Mouse (Mus musculus) limb, embryonic 15.5 days (tissue): Measurements from ENCODE around the gene Creld2. TPM values are rescaled to one million over a fixed set of nuclear protein-coding genes. Genes with fewer than 3 reads are reported as not detected.
A peak's percentile ranks its signal among the peaks of the same experiment; 100 is the strongest.

Experiments used
- ATAC-seq: fragments of 200-750 bp; cut with Nextera tagmentation; 2 replicates; pipeline ENCODE4 v1.8.0; 2017; ENCODE audit warnings: low read depth, moderate TSS enrichment; ENCODE audit not compliant: insufficient number of reproducible peaks, low FRiP score, low TSS enrichment
- H3K27ac ChIP-seq: fragments of 300-500 bp; sonication (generic); 2 replicates; pipeline ENCODE4 v1.5.1; 2015; ENCODE audit warnings: moderate library complexity, mild to moderate bottlenecking, inconsistent platforms
- H3K27me3 ChIP-seq: fragments of 300-500 bp; sonication (generic); 2 replicates; pipeline ENCODE4 v1.6.1; 2015; ENCODE audit warnings: inconsistent platforms
- H3K36me3 ChIP-seq: fragments of 300-500 bp; sonication (generic); 2 replicates; pipeline ENCODE4 v1.6.1; 2015; ENCODE audit warnings: inconsistent platforms
- H3K4me1 ChIP-seq: fragments of 300-500 bp; sonication (generic); 2 replicates; pipeline ENCODE4 v1.6.1; 2015; ENCODE audit warnings: inconsistent platforms
- H3K4me2 ChIP-seq: fragments of 300-500 bp; sonication (generic); 2 replicates; pipeline ENCODE4 v1.6.1; 2015; ENCODE audit warnings: mild to moderate bottlenecking, inconsistent platforms
- H3K4me3 ChIP-seq: fragments of 300-500 bp; sonication (generic); 2 replicates; pipeline ENCODE4 v1.5.1; 2015; ENCODE audit warnings: mild to moderate bottlenecking, inconsistent platforms
- H3K9ac ChIP-seq: fragments of 300-500 bp; sonication (generic); 2 replicates; pipeline ENCODE4 v1.6.1; 2015; ENCODE audit warnings: inconsistent platforms
- H3K9me3 ChIP-seq: fragments of 300-500 bp; sonication (generic); 2 replicates; pipeline ENCODE4 v1.6.1; 2016; ENCODE audit warnings: inconsistent platforms
- WGBS: fragments of 180-500 bp; shearing (Covaris S2); methylation state at CpG from one replicate; pipeline ENCODE4 v1.1.7; 2015; 5-methylcytosine and 5-hydroxymethylcytosine counted together
- polyA plus RNA-seq: library from polyadenylated mRNA; unstranded; fragments of >200 nt; fragmentation: Nextera tagmentation; extraction: Ambion mirVana; gene quantifications from 2 replicates; pipeline ENCODE4 v1.2.1, GENCODE M21; 2015

The Creld2 gene
- polyA plus RNA-seq, 1 experiment from 2014 or later = 99.0 TPM

DNA sequence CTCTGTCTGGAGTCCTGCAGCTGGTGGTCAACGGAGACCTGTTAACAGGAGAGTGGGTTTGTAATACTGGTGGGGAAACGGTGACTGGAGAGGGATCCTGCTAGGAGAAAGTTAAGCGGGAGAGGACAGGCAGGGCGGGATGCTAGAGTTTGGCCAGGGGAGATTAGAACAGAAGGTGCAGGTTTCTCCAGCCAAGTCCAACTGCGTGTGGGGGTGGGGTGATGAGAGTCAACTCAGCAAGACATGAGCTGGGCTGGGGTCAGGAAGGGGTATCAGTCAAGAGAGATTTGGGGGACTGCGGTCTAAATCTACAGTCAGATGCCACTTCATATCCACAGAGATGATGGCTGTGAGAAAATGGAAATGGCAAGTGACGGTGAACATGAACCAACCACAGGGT is 25.5 kb downstream of the Creld2 start:
- H3K9ac ChIP-seq = no peak overlapping the region
- no peaks in the 10 kb centered on the region for H3K36me3 ChIP-seq
- peaks cover 17% of the 10 kb centered on the region for H3K4me1 ChIP-seq
- no peaks in the 10 kb centered on the region for H3K9me3 ChIP-seq
- H3K27me3 ChIP-seq = no peaks in the 10 kb centered on the region
- no peak for ATAC-seq
- no peak overlapping the region for H3K4me3 ChIP-seq
- H3K27ac ChIP-seq = no peak overlapping the region
- 86% methylated on average over 7 of the region's 7 CpGs for WGBS
- H3K4me2 ChIP-seq = no peak overlapping the region

DNA sequence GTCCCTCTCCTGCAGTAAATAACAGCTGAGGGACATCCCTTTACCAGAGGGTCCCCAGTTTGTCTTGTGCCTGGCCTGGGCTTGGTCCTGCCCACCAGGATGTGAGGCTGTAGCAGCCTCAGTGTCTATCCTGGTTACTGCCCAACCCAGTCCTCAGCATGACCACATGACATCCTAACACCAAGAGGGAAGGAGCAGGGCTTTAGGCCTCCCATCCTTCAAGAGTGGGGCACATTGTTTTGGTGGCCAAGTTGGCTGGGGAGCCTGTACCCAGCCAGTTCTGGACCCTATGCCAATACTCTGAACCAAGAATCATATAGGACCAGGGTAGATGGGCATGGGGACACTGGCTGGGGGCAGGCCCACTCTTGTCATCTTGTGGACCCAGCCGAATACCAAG is 29.2 kb downstream of the Creld2 start:
- Histone ChIP-seq H3K4me3 (no peak overlapping the region), H3K9me3 (no peaks in the 10 kb centered on the region), H3K9ac (no peak overlapping the region), H3K27ac (no peak overlapping the region), H3K27me3 (no peaks in the 10 kb centered on the region), H3K4me1 (peaks cover 27% of the 10 kb centered on the region), H3K36me3 (no peaks in the 10 kb centered on the region), H3K4me2 (no peak overlapping the region)
- no peak for ATAC-seq
- 89% methylated on average over 1 of the region's 1 CpGs for whole genome bisulfite sequencing

DNA sequence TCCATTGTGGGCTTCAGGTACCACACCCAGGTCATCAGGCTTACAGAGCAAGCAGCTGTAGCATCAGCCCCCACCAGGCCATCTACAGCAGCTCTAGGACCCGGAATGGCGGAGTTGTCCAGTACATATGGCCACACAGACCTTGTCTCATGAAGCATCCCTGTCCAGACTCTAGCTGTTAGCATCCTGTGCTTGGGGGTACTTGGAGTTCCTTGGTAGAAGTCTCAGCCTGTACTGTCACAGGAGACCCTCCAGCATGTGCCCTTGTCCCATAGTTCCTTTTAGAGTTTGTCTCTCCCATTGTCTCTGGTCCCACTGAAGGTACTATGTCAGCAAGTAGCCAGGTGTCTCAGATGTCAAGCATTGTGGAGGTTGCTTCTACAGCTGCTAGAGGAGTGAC is 30.2 kb downstream of the Creld2 start:
- no peak for ATAC-seq
- peaks cover 31% of the 10 kb centered on the region for H3K4me1 ChIP-seq
- 95% methylated on average over 2 of the region's 2 CpGs for WGBS
- no peak overlapping the region for H3K9ac ChIP-seq
- no peaks in the 10 kb centered on the region for H3K9me3 ChIP-seq
- no peak overlapping the region for H3K4me2 ChIP-seq
- H3K27me3 ChIP-seq = no peaks in the 10 kb centered on the region
- no peak overlapping the region for H3K4me3 ChIP-seq
- no peak overlapping the region for H3K27ac ChIP-seq
- H3K36me3 ChIP-seq = no peaks in the 10 kb centered on the region

DNA sequence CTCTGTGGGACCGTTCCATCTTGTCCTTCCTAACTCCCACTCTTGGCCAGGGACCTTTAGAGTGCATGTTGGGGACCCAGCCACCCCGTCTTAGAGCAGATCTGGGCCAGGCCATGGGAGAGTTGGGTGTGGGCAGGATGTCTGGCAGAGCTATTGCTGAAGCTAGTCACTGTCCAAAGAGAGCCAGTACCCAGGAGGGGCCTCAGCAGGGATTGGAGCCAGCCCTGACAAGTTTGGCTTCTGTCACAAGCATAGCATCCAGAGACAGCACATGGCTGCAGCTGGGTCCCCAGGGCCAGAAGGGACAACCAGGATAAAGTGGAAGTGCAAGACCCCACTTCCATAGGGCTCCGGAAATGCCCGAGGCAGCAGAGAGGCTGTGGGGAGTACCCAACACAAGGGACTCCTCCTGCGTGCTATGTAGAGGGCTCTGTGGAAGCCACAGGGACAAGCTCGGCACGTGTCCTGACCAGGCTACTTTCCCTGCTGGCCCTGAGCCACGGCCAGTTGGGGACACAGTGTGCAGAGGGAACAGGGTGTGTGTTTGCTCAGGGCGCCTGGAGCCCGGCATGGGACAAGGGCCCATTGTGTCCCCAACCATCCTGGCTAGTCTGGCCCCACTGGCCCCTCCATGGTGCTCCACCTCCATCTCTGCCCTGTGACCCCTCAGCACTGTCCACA is 30.8 kb downstream of the Creld2 start:
- no peaks in the 10 kb centered on the region for H3K36me3 ChIP-seq
- peak overlapping the region; percentile 50; the same call in 1 of the 2 replicates for H3K27ac ChIP-seq
- no peak overlapping the region for H3K4me2 ChIP-seq
- 63% methylated on average over 10 of the region's 10 CpGs for WGBS
- H3K9me3 ChIP-seq = no peaks in the 10 kb centered on the region
- no peak overlapping the region for H3K9ac ChIP-seq
- peak; percentile 41; the same call in 1 of the 2 replicates for ATAC-seq
- H3K4me3 ChIP-seq = no peak overlapping the region
- H3K27me3 ChIP-seq = no peaks in the 10 kb centered on the region
- H3K4me1 ChIP-seq = peaks cover 38% of the 10 kb centered on the region

DNA sequence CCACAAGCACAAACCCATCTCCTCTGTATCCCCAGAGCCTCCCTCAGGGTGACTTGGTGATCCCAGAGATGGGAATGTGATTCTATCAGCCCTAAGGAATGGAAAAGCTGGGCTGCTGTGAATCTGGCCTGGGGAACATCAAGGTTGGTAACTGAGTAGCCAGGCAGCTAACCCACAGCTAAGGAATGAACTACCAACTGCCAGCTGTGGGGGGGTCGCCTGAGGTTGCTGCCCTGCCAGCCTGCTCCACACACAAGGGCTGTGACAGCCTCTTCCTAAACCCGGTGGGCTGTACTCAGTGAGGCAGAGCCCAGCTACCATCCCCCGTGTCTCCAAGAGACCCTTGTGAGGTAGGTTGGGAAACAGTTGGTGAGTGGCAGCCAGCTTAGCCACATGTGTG is 31.6 kb downstream of the Creld2 start:
- Histone ChIP-seq H3K36me3 (no peaks in the 10 kb centered on the region), H3K27me3 (no peaks in the 10 kb centered on the region), H3K9me3 (no peaks in the 10 kb centered on the region), H3K4me1 (peaks cover 45% of the 10 kb centered on the region), H3K27ac (no peak overlapping the region), H3K4me3 (no peak overlapping the region), H3K9ac (no peak overlapping the region), H3K4me2 (no peak overlapping the region)
- no peak for ATAC-seq
- WGBS = 36% methylated on average over 3 of the region's 3 CpGs

DNA sequence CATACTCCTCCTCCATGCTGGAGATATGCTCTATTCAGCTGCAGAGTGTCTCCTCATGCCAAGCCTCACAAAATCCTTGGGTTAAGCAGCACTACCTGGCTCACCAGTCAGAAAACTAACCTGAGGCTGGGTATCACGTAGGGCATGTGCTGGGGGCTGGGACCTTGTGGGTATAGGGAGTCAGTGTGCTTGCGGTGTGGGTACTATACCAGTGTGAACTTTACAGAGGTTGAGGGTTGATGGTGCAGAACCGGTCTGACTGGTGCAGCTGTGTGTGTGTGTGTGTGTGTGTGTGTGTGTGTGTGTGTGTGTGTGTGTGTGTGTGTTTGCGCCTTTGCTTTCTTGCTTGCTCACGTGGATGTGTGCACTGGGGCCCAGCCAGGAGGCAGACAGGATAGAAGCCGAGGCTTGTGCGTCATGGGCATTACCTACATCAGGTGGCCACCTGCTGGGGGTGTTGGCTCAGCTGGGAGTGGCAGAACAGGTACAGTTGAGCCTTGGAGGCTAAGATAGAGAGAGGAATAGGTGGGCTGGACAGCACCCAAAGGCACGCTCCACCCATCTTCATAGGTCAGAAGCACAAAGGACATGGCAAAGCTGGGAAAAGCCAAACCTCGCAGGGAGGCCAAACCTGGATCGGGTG is 32.2 kb downstream of the Creld2 start:
- Histone ChIP-seq H3K4me1 (peaks cover 48% of the 10 kb centered on the region), H3K9me3 (no peaks in the 10 kb centered on the region), H3K27me3 (no peaks in the 10 kb centered on the region), H3K27ac (no peak overlapping the region), H3K36me3 (no peaks in the 10 kb centered on the region), H3K9ac (no peak overlapping the region), H3K4me2 (no peak overlapping the region), H3K4me3 (no peak overlapping the region)
- no peak for ATAC-seq
- 55% methylated on average over 10 of the region's 10 CpGs for WGBS

DNA sequence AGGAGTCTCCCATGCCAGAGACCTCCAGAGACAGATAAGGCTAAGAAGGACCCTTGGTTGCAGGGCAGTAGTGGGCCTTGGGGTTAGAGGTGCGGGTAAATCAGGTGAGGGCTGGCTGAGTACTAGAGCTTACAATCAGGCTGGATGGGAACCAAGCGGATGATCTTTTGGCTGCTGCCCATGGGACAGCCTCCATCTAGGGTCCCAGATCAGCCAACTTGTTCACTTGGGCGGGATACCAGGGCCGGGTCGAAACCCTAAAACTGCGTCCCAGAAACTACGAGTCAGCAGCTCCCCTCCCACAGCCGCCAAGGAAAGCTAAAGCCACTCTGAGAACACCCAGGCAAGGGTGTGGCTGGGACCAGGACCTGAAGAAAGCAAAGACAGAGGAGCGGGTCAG is 33.7 kb downstream of the Creld2 start:
- Histone ChIP-seq H3K9ac (no peak overlapping the region), H3K4me3 (no peak overlapping the region), H3K27ac (no peak overlapping the region), H3K4me2 (no peak overlapping the region), H3K4me1 (peaks cover 49% of the 10 kb centered on the region), H3K27me3 (no peaks in the 10 kb centered on the region), H3K36me3 (no peaks in the 10 kb centered on the region), H3K9me3 (no peaks in the 10 kb centered on the region)
- 79% methylated on average over 9 of the region's 9 CpGs for WGBS
- ATAC-seq = no peak

DNA sequence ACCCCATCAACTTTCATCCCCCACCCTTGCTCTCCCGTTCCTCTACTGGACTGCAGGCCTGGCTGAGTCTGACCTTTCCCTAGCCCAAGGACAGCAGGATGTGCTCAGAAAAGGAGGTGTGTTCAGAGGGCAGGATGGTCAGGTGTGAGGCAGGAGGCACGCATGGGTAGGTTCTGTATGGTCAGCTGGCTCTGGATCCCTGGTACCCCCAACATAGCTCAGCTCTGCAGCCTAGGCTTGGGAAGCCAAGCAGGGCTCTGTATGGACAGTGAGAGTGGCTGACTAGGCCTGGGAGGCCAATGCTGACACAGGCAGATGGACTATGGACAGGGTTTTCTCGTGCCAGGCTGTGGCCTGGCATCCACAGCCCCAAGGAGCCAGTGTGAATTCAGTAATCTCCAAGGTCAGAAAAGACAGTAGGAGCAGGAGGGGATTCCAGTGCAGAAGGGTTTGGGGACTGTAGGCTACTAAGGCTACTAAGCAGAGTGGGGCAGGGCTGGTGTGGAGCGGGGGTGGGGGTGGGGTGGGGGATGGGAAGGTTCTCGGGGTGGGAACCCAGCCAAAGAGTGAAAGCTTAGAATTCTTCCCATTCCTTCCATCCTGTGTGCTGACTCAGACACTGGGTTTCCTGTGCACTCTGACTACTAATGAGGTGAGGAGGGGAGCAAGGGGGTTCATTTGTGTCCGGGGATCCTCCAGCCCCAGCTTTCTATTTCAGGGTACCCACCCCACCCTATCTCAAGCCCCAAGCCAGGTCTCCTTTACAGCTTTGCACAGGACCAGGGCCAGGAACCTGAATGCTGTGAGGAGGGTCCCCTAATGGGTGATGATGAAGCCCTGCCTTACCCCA is 34.9 kb downstream of the Creld2 start:
- H3K4me2 ChIP-seq = no peak overlapping the region
- WGBS = 50% methylated on average over 6 of the region's 6 CpGs
- peaks cover 54% of the 10 kb centered on the region for H3K4me1 ChIP-seq
- no peak overlapping the region for H3K27ac ChIP-seq
- no peak overlapping the region for H3K9ac ChIP-seq
- no peaks in the 10 kb centered on the region for H3K36me3 ChIP-seq
- ATAC-seq = no peak
- H3K4me3 ChIP-seq = no peak overlapping the region
- no peaks in the 10 kb centered on the region for H3K27me3 ChIP-seq
- H3K9me3 ChIP-seq = no peaks in the 10 kb centered on the region

DNA sequence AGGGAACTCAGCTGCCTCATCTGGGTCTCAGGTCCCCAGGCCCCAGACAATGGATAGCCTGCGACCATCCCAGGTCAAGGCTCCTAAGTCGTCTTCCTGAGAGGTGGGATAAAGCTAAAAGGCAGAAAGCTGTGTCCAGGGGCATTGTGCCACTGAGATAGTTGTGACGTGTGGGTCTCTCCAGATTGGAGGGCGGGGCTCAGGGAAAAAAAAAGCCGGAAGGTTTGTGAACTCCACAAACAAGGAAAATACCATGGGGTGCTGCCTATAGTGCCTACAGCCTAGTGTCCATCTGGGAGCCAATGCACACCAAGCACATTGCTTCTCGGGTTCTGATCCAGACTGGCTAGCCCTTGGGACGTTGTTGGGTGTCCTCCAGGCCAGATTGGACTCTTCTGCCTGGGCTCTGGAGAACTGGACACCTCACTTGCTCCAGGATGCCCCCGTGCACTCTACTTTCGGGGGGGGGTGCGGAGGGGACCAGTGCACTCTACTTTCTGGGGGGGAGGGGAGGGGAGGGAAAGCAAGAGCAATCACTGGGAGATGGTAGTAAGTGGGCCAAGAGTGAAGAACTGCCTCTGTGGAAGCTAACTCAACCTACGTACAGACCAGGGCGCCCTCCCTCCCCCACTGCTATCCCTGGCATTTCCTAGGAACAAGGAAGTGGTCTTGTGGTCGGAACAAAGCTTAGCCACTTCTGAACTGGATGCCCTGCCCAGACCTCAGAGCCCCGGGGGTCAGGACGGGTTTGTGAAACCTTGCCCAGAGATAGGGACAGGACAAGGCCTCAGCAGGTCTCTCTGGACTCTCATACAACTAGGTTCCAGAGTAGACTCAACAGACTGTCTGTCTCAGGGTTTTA is 35.8 kb downstream of the Creld2 start:
- ATAC-seq = no peak
- WGBS = 69% methylated on average over 15 of the region's 15 CpGs
- no peak overlapping the region for H3K4me2 ChIP-seq
- H3K9ac ChIP-seq = no peak overlapping the region
- no peak overlapping the region for H3K4me3 ChIP-seq
- H3K36me3 ChIP-seq = no peaks in the 10 kb centered on the region
- H3K27me3 ChIP-seq = no peaks in the 10 kb centered on the region
- H3K4me1 ChIP-seq = peaks cover 50% of the 10 kb centered on the region
- no peaks in the 10 kb centered on the region for H3K9me3 ChIP-seq
- H3K27ac ChIP-seq = peak overlapping the region; percentile 35; the same call in 1 of the 2 replicates

DNA sequence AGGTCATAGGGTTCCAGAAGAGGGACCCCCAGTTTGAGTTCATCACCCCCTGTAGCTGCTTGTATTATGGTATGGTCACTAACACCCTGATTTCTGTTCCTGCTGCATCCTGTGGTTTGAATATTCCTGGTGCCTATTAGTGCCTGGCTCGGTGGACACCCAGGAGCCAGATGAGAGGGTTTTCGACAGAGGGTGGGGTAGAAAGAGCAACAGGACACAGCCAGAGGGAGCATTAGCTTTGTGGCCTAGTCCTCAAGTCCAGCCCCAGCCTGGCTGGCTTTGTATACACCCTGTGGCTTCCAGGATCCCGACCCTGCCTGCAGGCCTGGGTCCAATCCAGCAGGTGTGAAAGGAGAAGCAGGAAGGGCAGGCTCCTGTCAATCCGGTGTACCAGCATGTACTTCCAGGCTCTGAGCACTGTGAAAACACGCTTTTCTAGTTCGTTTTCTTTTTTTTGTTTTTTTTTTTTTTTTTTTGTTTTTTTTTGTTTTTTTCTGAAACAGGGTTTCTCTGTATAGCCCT is 36.5 kb downstream of the Creld2 start:
- Histone ChIP-seq H3K9ac (no peak overlapping the region), H3K27ac (peak overlapping the region; percentile 35; the same call in 1 of the 2 replicates), H3K27me3 (no peaks in the 10 kb centered on the region), H3K4me1 (peaks cover 42% of the 10 kb centered on the region), H3K4me3 (no peak overlapping the region), H3K9me3 (no peaks in the 10 kb centered on the region), H3K4me2 (no peak overlapping the region), H3K36me3 (no peaks in the 10 kb centered on the region)
- WGBS = 62% methylated on average over 6 of the region's 6 CpGs
- no peak for ATAC-seq

DNA sequence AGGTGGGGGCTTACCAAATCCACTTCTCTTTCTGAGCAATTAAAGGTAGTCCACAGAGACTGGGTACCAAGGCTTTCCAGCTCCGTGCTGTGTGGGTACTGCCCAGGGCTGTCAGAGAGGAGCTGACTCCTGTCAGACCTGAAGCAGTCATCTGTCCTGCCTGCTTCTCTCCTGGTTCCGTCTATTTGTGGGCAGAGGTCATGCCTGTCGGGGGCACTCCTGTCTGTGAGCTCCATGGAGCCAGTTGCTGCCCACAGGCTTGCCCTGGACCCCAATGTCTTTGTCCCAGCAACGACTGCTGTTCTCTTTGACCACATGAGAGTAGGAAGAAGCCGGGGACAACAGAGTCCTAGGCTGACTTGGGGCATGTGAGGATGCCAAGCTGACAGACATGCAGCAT is 37.2 kb downstream of the Creld2 start:
- ATAC-seq = no peak
- no peak overlapping the region for H3K4me2 ChIP-seq

More for the DNA sequence above, 37.2 kb downstream of the Creld2 start:
- no peaks in the 10 kb centered on the region for H3K27me3 ChIP-seq
- WGBS = 81% methylated on average over 5 of the region's 5 CpGs
- no peak overlapping the region for H3K9ac ChIP-seq
- H3K36me3 ChIP-seq = no peaks in the 10 kb centered on the region
- H3K4me1 ChIP-seq = peaks cover 41% of the 10 kb centered on the region
- H3K9me3 ChIP-seq = no peaks in the 10 kb centered on the region
- H3K4me3 ChIP-seq = no peak overlapping the region
- no peak overlapping the region for H3K27ac ChIP-seq
